Mouse (Mus musculus): Measurements from ENCODE around the gene Rhbdd2. TPM values are rescaled to one million over a fixed set of nuclear protein-coding genes. Genes with fewer than 3 reads are reported as not detected.

The Rhbdd2 gene
- total and polyA plus RNA-seq, 2 experiments, result 8.5 to 20.9 TPM

GRCm38 (mm10) chr5:135677251-135677650 lies 44.8 kb downstream of the Rhbdd2 start:
- WGBS, result 83% methylated on average over 2 of the region's 2 CpGs
- peaks cover 25% of the 10 kb centered on the region for H3K4me1 ChIP-seq (ENCODE audit: control insufficient read depth, insufficient read depth, low read length)
- no peaks in the 10 kb centered on the region; the same call in 1 of the 2 replicates for H3K79me2 ChIP-seq (ENCODE audit: control insufficient read depth, insufficient read depth, low read length)
- H3K27me3 ChIP-seq (ENCODE audit: control insufficient read depth, insufficient read depth, low read length), result no peaks in the 10 kb centered on the region
- TF ChIP-seq CTCF (IDR thresholded peaks at IDR 0.05; ENCODE audit: low read depth, low read length) (no peak), POLR2A (IDR thresholded peaks at IDR 0.05; ENCODE audit: extremely low read depth, insufficient read depth, low read length) (no peak)
- H3K27ac ChIP-seq (replicated peaks; ENCODE audit: insufficient read depth, low read depth, low read length), result no peak overlapping the region
- no peak overlapping the region for H3K9ac ChIP-seq (ENCODE audit: low read depth, low read length)
- no peak overlapping the region for H3K4me3 ChIP-seq (ENCODE audit: insufficient read depth, low read depth, low read length)
- H3K36me3 ChIP-seq (ENCODE audit: control insufficient read depth, insufficient read depth, low read length), result no peaks in the 10 kb centered on the region
- DNase-seq (ENCODE audit: extremely low read depth, low read depth, low spot score), result no peak

DNA sequence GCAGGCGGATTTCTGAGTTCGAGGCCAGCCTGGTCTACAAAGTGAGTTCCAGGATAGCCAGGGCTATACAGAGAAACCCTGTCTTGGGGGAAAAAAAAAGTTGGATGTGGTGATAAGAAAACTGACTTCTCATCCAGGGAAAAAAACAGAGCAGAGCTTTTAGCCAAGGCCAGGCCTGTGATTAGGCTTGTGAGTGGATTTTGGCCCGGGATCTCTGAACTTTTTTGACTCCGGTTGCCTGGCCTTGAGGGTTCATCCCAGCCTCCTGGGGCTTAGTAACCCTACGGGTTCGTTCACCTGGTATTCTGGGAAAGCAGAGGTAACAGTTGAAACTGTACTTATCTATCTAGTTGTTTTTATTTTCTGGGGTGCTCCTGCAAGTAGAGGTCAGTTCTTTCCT lies 46.1 kb downstream of the Rhbdd2 start:
- Histone ChIP-seq H3K36me3 (ENCODE audit: control insufficient read depth, insufficient read depth, low read length) (no peaks in the 10 kb centered on the region), H3K79me2 (ENCODE audit: control insufficient read depth, insufficient read depth, low read length) (no peaks in the 10 kb centered on the region; the same call in 1 of the 2 replicates), H3K27ac (replicated peaks; ENCODE audit: insufficient read depth, low read depth, low read length) (peak overlapping the region; percentile 98), H3K9ac (ENCODE audit: low read depth, low read length) (no peak overlapping the region; the same call in 1 of the 2 replicates), H3K27me3 (ENCODE audit: control insufficient read depth, insufficient read depth, low read length) (no peaks in the 10 kb centered on the region), H3K4me1 (ENCODE audit: control insufficient read depth, insufficient read depth, low read length) (peaks cover 27% of the 10 kb centered on the region), H3K4me3 (ENCODE audit: insufficient read depth, low read depth, low read length) (no peak overlapping the region)
- TF ChIP-seq POLR2A (IDR thresholded peaks at IDR 0.05; ENCODE audit: extremely low read depth, insufficient read depth, low read length) (no peak), CTCF (IDR thresholded peaks at IDR 0.05; ENCODE audit: low read depth, low read length) (no peak)
- DNase-seq (ENCODE audit: extremely low read depth, low read depth, low spot score), result peak; percentile 97
- WGBS, result 32% methylated on average over 6 of the region's 6 CpGs

DNA sequence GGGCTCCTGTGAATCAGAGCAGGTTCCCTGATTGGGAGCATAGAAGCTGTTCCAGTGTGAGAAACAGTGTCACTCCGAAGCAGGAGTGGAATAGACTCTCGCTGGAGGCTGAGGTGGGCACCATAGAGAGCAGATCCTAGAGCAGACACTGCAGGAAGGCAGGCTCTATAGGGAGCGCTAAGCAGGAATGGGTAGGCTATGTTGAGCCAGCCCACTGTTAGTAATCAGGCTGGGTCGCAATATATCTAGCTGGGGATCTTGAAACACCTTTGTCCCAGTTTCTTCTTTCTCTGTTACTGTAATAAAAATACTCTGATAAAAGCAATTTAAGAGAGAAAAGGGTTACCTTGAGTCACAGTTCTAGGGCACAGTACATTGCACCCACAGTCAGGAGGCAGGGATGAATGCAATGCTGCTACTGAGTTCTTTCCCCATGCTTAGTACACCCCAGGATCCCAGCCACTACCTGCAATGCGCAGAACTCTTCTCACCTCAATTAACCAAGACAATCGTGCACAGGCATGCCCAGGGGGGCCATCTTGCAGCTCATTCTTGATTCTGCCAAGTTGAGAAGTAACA lies 48.6 kb downstream of the Rhbdd2 start:
- no peak overlapping the region for H3K4me3 ChIP-seq (ENCODE audit: insufficient read depth, low read depth, low read length)
- peak overlapping the region; percentile 26; the same call in 1 of the 2 replicates for H3K9ac ChIP-seq (ENCODE audit: low read depth, low read length)
- TF ChIP-seq CTCF (IDR thresholded peaks at IDR 0.05; ENCODE audit: low read depth, low read length) (no peak), POLR2A (IDR thresholded peaks at IDR 0.05; ENCODE audit: extremely low read depth, insufficient read depth, low read length) (no peak)
- H3K36me3 ChIP-seq (ENCODE audit: control insufficient read depth, insufficient read depth, low read length), result no peaks in the 10 kb centered on the region
- 62% methylated on average over 6 of the region's 6 CpGs for WGBS
- H3K27me3 ChIP-seq (ENCODE audit: control insufficient read depth, insufficient read depth, low read length), result no peaks in the 10 kb centered on the region
- H3K27ac ChIP-seq (replicated peaks; ENCODE audit: insufficient read depth, low read depth, low read length), result peak overlapping the region; percentile 72
- H3K79me2 ChIP-seq (ENCODE audit: control insufficient read depth, insufficient read depth, low read length), result no peaks in the 10 kb centered on the region; the same call in 1 of the 2 replicates
- peaks cover 27% of the 10 kb centered on the region for H3K4me1 ChIP-seq (ENCODE audit: control insufficient read depth, insufficient read depth, low read length)
- DNase-seq (ENCODE audit: extremely low read depth, low read depth, low spot score), result peak; percentile 64

DNA sequence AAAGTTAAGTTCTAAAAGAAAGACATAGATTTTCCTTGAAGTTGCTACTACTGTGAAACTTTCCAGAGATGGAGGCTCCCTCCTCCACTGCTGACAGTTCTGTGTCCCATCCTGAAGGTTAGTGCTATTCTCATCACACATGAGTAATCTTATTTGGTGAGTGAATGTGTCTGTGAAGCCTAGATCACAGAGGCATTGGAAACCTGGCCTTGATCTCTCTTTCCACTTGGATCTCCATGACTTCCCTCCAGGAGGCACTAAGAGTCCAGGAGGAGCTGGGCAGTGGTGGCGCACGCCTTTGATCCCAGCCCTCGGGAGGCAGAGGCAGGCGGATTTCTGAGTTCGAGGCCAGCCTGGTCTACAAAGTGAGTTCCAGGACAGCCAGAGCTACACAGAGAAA lies 49.6 kb downstream of the Rhbdd2 start:
- WGBS, result 83% methylated on average over 5 of the region's 5 CpGs
- H3K36me3 ChIP-seq (ENCODE audit: control insufficient read depth, insufficient read depth, low read length), result no peaks in the 10 kb centered on the region
- peak overlapping the region; percentile 97 for H3K27ac ChIP-seq (replicated peaks; ENCODE audit: insufficient read depth, low read depth, low read length)
- TF ChIP-seq CTCF (IDR thresholded peaks at IDR 0.05; ENCODE audit: low read depth, low read length), result no peak
- no peak for TF ChIP-seq POLR2A (IDR thresholded peaks at IDR 0.05; ENCODE audit: extremely low read depth, insufficient read depth, low read length)
- DNase-seq (ENCODE audit: extremely low read depth, low read depth, low spot score), result no peak
- H3K27me3 ChIP-seq (ENCODE audit: control insufficient read depth, insufficient read depth, low read length), result no peaks in the 10 kb centered on the region
- no peaks in the 10 kb centered on the region; the same call in 1 of the 2 replicates for H3K79me2 ChIP-seq (ENCODE audit: control insufficient read depth, insufficient read depth, low read length)
- peaks cover 27% of the 10 kb centered on the region for H3K4me1 ChIP-seq (ENCODE audit: control insufficient read depth, insufficient read depth, low read length)
- H3K9ac ChIP-seq (ENCODE audit: low read depth, low read length), result 0 out of 2 replicates have a peak overlapping the region, but pooled peaks have one; percentile 4
- no peak overlapping the region for H3K4me3 ChIP-seq (ENCODE audit: insufficient read depth, low read depth, low read length)

GRCm38 (mm10) chr5:135682942-135683570 lies 50.6 kb downstream of the Rhbdd2 start:
- H3K79me2 ChIP-seq (ENCODE audit: control insufficient read depth, insufficient read depth, low read length), result no peaks in the 10 kb centered on the region
- TF ChIP-seq CTCF (IDR thresholded peaks at IDR 0.05; ENCODE audit: low read depth, low read length) (no peak), POLR2A (IDR thresholded peaks at IDR 0.05; ENCODE audit: extremely low read depth, insufficient read depth, low read length) (no peak)
- 27% methylated on average over 12 of the region's 12 CpGs for WGBS
- DNase-seq (ENCODE audit: extremely low read depth, low read depth, low spot score), result peak; percentile 87
- H3K27ac ChIP-seq (replicated peaks; ENCODE audit: insufficient read depth, low read depth, low read length), result peak overlapping the region; percentile 97
- H3K36me3 ChIP-seq (ENCODE audit: control insufficient read depth, insufficient read depth, low read length), result no peaks in the 10 kb centered on the region
- no peaks in the 10 kb centered on the region for H3K27me3 ChIP-seq (ENCODE audit: control insufficient read depth, insufficient read depth, low read length)
- H3K4me3 ChIP-seq (ENCODE audit: insufficient read depth, low read depth, low read length), result no peak overlapping the region
- peaks cover 28% of the 10 kb centered on the region for H3K4me1 ChIP-seq (ENCODE audit: control insufficient read depth, insufficient read depth, low read length)
- peak overlapping the region; percentile 64 for H3K9ac ChIP-seq (ENCODE audit: low read depth, low read length)

GRCm38 (mm10) chr5:135690401-135690800 lies 58.0 kb downstream of the Rhbdd2 start:
- no peak for TF ChIP-seq CTCF (IDR thresholded peaks at IDR 0.05; ENCODE audit: low read depth, low read length)
- no peak for TF ChIP-seq POLR2A (IDR thresholded peaks at IDR 0.05; ENCODE audit: extremely low read depth, insufficient read depth, low read length)
- Histone ChIP-seq H3K27me3 (ENCODE audit: control insufficient read depth, insufficient read depth, low read length) (no peaks in the 10 kb centered on the region), H3K79me2 (ENCODE audit: control insufficient read depth, insufficient read depth, low read length) (peaks cover 20% of the 10 kb centered on the region; the same call in 1 of the 2 replicates), H3K4me3 (ENCODE audit: insufficient read depth, low read depth, low read length) (peak overlapping the region; percentile 81), H3K4me1 (ENCODE audit: control insufficient read depth, insufficient read depth, low read length) (peaks cover 13% of the 10 kb centered on the region), H3K27ac (replicated peaks; ENCODE audit: insufficient read depth, low read depth, low read length) (peak overlapping the region; percentile 98), H3K9ac (ENCODE audit: low read depth, low read length) (peak overlapping the region; percentile 87), H3K36me3 (ENCODE audit: control insufficient read depth, insufficient read depth, low read length) (peaks cover 14% of the 10 kb centered on the region)
- DNase-seq (ENCODE audit: extremely low read depth, low read depth, low spot score), result peak; percentile 97
- WGBS, result 21% methylated on average over 5 of the region's 5 CpGs

Data from liver, adult 2 months (tissue).